In the genomic region with DNA sequence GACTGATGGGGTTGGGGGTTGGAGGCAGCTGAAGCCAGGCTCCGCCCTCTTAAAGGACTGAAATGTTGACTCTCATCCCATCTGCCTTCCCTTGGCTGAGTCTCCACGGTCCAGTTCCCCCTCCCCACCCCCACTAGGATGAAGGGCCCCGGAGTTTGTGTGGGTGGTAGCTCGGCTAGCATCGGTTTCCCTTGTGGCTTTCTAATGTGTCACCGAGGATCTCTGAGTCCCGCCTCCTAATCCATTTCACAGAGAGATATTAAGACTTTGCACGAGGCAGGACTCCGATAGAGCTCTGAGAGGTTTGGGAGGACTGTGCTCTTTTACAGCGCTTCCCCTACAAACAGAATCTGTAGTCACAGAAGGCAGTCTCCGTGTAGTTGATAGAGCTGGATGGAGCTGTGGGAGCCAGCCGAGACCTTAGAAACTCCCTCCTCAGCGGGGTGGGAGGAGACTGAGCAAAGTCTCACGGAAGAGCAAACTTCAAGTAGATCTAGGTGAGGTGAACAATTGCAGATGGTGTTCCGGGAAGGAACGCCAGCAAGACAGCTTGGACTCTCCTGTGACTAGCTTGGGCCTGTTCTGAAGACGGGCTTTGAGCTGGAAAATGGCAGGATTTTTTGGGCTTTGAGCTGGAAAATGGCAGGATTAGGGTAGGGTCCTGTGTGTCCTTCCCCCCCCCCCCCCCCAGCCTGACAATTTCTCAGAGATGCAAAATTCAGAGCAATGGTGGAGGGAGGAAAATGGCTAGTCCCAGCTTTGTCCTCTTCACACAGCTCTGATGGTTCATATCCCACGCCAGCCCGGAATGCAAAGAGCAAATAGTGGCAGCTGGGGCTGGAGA, we compare ENCODE assay signal across 8 mouse cellular contexts. TPM values are rescaled to one million over a fixed set of nuclear protein-coding genes. Genes with fewer than 3 reads are reported as not detected.
DNase-seq lines count a peak whose midpoint lies in the region; ATAC-seq lines count a peak whose summit lies in the region.

A gene (minus strand): TSS at position 1 of the 844 bp plus-strand sequence.

- WGBS in lung, embryonic 16.5 days = 7% methylated on average over 19 of the region's 19 CpGs
- WGBS in midbrain, embryonic 16.5 days = 4% methylated on average over 19 of the region's 19 CpGs

- no peak for DNase-seq in lung, postnatal 25 days (ENCODE audit: low spot score)
- peak; percentile 74 for DNase-seq in brain, adult 2 months (ENCODE audit: low read depth, low spot score)
- no peak for DNase-seq in gastrocnemius, postnatal 25 days
- peak; percentile 87 for DNase-seq in induced T-regulatory cell, adult 2 months (ENCODE audit: low read depth)
- DNase-seq in left cerebral cortex, postnatal 14 days (ENCODE audit: low spot score in 2 of 2) = peak in 1 of 2 experiments; percentile 76
- peak; percentile 66 for DNase-seq in thymus, postnatal 4 days

- peak within 1 kb of the TSS; percentile 82 for H3K27ac ChIP-seq in lung, embryonic 16.5 days (ENCODE audit: low read length)
- H3K27ac ChIP-seq in midbrain, embryonic 16.5 days (ENCODE audit: low read length) = peak within 1 kb of the TSS; percentile 98

- no peaks in the 10 kb centered on the region for H3K9me3 ChIP-seq in lung, embryonic 16.5 days (ENCODE audit: control insufficient read depth, low read length)
- H3K9me3 ChIP-seq in midbrain, embryonic 16.5 days (replicated peaks; ENCODE audit: control insufficient read depth, low read length, poor library complexity, severe bottlenecking) = no peaks in the 10 kb centered on the region

- peak; percentile 23; the same call in 1 of the 2 replicates for ATAC-seq in lung, embryonic 16.5 days (ENCODE audit: low read depth)
- ATAC-seq in midbrain, embryonic 16.5 days = peak; percentile 25; the same call in 1 of the 2 replicates

- H3K4me1 ChIP-seq in lung, embryonic 16.5 days (replicated peaks; ENCODE audit: control insufficient read depth, insufficient read depth, low read length) = peaks cover 30% of the 10 kb centered on the region
- peaks cover 23% of the 10 kb centered on the region for H3K4me1 ChIP-seq in midbrain, embryonic 16.5 days (ENCODE audit: control insufficient read depth, insufficient read depth, low read length)

- H3K27me3 ChIP-seq in lung, embryonic 16.5 days (ENCODE audit: control insufficient read depth, insufficient read depth, low read depth, low read length) = no peaks in the 10 kb centered on the region
- H3K27me3 ChIP-seq in midbrain, embryonic 16.5 days (ENCODE audit: control insufficient read depth, insufficient read depth, low read depth, low read length) = no peaks in the 10 kb centered on the region

- H3K4me3 ChIP-seq in lung, embryonic 16.5 days (ENCODE audit: low read length) = peak within 1 kb of the TSS; percentile 32
- peak within 1 kb of the TSS; percentile 47 for H3K4me3 ChIP-seq in midbrain, embryonic 16.5 days (ENCODE audit: low read depth, low read length)

- intact Hi-C loops in left cerebral cortex, postnatal 14 days (cut with DNase I) = loop anchor here (1.0 kb wide), 1 partner anchor 20 kb away; no protein-coding TSS in a partner anchor

- H3K9ac ChIP-seq in lung, embryonic 16.5 days (ENCODE audit: low read length) = peak within 1 kb of the TSS; percentile 48
- peak within 1 kb of the TSS; percentile 78 for H3K9ac ChIP-seq in midbrain, embryonic 16.5 days (ENCODE audit: low read depth, low read length)

- H3K36me3 ChIP-seq in lung, embryonic 16.5 days (ENCODE audit: control insufficient read depth, insufficient read depth, low read length) = no peaks in the 10 kb centered on the region
- H3K36me3 ChIP-seq in midbrain, embryonic 16.5 days (ENCODE audit: control insufficient read depth, insufficient read depth, low read length) = no peaks in the 10 kb centered on the region

- H3K4me2 ChIP-seq in lung, embryonic 16.5 days (ENCODE audit: low read depth, low read length) = peak within 1 kb of the TSS; percentile 54
- peak within 1 kb of the TSS; percentile 69 for H3K4me2 ChIP-seq in midbrain, embryonic 16.5 days (ENCODE audit: low read length)

RNA-seq across cellular contexts. Expression of the gene that starts here (rescaled TPM):
- 50.5 and 51.3 TPM in 2 replicates for polyA plus RNA-seq in lung, embryonic 16.5 days (2015; fragmentation: Nextera tagmentation; extraction: Ambion mirVana)
- total RNA-seq in gastrocnemius, postnatal 25 days (2021) = 10 to 100 TPM; 14.1 to 16.1 TPM
- total RNA-seq in left cerebral cortex, postnatal 14 days (2021) = 10 to 100 TPM; 46.1 to 52.8 TPM
- polyA plus RNA-seq in midbrain, embryonic 16.5 days (2015; fragmentation: Nextera tagmentation; extraction: Ambion mirVana) = 87.8 and 103 TPM in 2 replicates

Comparison
In these comparisons a context has a peak if more than half of its experiments do, and no peak if none do; other contexts are left out.
1. DNase-seq: peak in brain, adult 2 months (single experiment), induced T-regulatory cell, adult 2 months (single experiment) and thymus, postnatal 4 days (single experiment); none in lung, postnatal 25 days (single experiment) and gastrocnemius, postnatal 25 days (single experiment).